Mouse (Mus musculus) left cerebral cortex, postnatal 10 days (tissue): ENCODE measurements at regions not wholly inside any gene's neighbourhood (a gene's known extent, or its start where the extent isn't known, plus 50 kb on each side); places are given as distances from the start of the nearest gene placed in this dataset.

Experiments
- DNase-seq, 2 experiments: peaks; one replicate each; pipeline ENCODE4 v3.0.0; 2021 to 2022; ENCODE audit warnings: low spot score in 2 of 2, mixed read lengths in 1 of 2; ENCODE audit errors: extremely low spot score in 1 of 2
- intact Hi-C: fragments of 180-260 bp; cut with DNase I; formaldehyde crosslinking; loops from one replicate; pipeline ENCODE4 v1.15.1; 2025

DNA sequence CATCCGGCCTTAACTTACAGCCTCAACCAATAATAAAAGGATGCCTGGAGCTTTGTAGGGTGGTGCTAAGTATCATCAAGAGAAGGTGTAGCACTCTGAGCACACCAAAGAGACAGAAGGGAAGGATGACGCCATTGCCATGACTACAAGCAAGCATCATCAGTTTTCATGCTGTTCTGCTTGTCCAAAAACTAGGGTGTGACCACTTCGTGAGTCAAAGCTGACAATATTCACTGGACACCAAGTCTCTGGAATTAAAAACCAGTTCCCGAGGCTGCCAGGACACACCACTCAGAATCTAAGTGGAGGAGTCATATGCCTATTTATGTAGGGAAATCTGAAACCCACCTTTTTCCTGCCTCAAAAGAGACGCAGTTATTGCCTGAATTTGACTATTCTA is 136.4 kb upstream of the Zfp648 start:
- intact Hi-C loops: no loop called here
- no peak for DNase-seq

DNA sequence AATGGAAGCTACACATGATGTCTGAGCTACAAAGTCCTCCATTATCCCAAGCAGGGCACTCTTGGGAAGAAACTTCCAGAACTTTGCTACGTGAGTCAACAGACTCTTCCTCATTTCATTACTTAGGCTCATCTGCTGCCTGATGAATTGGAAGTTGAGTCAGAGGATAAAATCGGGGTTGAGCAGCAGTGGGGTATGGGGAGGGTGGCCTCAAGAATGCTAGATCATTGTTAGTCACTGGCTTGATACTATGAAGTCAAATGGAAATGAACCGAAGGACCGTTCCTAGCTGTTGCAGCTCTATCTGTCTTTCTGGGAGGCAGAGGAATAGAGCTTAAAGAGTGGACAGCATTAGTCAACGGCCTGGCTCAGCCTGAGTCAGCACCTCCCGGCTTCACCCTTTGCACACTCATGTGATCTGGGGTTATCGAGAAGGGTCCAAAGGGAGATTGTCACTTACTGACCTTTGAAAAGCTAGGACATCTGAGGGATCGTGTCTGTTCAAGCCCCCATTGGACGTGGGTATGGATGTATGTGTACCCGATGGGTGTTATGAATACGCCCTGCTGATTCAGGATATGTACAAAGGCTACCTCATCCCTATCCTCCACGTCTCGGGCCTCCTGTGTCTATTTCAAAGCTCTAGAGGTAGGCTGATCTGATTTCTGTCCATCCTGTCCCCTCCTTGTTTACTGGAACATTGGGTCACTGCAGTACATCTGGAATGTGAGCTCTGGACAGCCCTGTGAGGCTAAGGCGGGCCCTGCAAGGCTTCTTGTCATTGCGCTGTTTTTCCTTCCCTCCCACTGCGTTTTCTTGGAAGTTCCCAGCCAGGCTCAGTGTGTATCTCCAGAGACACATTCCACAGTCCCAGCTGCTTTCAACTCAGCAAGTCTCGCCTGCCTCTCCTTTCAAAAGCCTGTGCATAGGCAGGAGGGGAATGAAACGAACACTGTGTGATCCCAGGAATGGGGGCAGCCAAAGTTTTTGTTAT is 135.4 kb upstream of the Zfp648 start:
- peak; percentile 4 to 80 for DNase-seq

DNA sequence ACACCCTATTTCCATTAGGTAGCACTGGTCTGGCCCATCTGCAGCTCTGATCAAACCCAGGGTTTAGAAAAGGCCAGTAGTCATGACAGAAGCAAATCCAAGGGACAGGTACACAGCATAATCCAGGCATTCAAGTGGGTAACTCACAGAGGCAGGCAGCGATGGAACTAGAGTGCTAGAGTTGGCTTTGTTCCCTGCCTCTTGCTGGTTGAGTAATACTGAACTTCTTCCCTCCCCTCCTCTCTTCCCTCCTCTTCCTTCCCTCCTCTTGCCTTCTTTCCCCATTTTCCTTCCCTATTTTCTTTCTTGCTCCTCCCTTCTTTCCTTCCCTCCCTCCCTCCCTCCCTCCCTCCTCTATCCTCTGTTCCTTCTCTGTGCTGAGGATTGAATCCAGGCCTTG is 133.1 kb upstream of the Zfp648 start:
- DNase-seq: no peak
- intact Hi-C loops: no loop called here

More for the DNA sequence above, 135.4 kb upstream of the Zfp648 start:
- intact Hi-C loops: no loop called here

DNA sequence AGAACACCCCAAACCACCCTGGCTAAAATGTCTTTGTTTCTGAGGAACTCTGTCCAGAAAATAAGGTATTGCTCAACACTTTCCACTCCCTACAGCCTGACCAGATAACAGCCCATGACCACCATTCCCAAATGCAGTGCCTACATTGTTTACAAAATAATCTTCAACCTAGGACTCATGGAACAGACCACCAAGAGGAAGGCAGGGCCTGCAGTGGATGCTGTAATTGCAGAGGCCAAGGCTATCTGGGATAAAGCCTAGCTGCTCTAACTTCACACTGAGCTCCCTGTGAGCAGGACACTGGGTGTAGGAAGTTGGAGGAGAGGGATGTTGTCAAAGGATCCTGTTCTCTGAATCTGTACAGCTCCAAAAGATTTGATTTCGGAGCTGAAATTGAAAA is 126.7 kb upstream of the Zfp648 start:
- no peak for DNase-seq
- intact Hi-C loops: no loop called here

DNA sequence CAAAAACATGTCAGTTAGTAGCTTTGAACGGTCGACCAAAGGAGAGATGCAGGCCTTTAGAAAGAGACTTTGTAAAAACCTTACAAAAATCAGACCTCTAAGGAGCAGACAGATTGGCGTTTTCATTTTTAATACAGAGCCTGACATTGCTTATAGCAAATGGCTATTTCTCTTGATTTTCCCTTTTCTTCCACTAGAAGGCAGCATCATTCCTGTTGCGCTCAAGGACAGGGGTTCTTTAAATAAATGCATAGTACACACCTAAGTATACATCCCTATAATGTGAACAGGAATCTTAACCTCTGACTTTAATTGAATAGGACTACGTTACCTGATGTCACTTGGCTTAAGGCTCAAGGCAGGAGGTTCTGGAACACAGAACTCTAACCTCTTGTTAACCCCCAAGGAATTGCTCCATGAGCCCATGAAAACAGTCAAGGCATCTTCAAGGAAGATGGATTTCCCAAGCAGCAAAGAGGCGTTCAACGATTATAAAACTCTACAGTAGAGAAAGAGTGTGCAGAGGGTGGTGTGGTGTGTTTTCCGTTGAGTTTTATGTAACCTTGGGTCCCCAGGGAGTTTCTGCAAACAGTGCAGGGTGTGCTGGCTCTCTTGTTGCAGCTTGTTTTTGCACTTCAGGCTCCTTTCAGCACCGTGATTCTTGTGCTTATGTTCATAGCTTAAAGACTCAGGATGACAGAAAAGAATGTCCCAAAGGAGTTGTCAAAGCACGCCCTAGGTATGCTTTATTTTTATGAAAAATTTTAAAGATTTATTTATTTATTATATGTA is 124.1 kb upstream of the Zfp648 start:
- DNase-seq: no peak
- intact Hi-C loops: no loop called here

DNA sequence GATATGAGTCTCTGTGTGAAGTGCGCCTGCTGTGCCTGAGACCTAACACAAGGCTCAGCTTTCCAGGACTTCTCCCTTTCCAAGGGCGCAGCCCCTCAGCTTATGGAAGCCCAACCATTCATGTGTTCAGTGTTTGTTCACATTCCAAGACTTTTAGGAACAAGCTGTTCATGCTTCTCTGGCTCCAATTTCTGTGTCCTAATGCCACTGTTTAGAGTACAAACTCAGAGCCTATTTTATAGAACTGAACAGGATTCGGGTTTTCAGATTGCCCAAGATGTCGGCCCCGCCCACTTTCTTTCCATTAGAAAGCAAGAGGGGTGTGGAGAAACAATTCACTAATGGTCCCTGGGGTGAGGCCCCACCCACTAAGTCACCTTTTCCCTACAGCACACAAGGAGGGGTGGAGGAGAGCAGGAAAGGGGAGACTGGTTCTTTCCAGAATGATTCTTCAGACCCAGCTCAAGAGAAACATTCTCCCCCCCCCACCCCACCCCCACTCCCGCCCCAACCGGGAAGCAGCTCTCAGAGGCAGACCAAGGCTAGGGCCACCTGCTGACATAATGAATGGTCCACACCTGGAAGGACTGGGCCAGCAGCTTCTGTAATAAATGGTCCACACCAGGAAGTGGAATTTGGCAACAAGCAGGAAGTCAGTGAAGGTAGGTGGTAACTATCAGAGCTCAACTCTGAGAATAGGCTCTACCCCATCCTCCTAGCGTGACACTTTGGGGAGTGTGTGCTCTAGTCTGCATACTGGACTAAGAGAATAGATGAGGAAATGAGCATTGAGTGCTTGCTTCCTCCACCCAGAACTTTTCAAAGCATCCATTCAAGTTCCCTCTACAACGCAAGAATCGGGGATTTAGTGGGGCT is 120.2 kb upstream of the Zfp648 start:
- no peak for DNase-seq
- intact Hi-C loops: no loop called here

DNA sequence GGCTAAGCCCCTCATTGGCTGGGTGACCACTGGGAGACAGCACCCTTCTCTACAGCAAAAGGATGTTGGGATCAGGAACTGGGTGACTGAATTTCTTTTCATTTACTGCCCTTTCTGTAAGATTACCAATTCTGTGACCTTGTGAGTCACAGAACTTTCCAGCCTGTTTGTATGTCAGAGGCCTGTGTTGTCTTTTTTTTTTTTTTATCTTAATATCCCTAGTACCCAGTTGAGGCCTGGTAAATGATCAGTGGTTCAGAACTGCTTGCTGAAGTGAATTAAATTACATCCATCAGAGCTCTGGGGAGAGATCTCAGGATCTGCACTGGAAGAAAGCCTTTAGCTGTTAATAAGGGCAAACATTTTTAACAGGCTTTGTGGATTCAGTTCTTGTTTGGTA is 114.8 kb upstream of the Zfp648 start:
- DNase-seq: no peak
- intact Hi-C loops: no loop called here

DNA sequence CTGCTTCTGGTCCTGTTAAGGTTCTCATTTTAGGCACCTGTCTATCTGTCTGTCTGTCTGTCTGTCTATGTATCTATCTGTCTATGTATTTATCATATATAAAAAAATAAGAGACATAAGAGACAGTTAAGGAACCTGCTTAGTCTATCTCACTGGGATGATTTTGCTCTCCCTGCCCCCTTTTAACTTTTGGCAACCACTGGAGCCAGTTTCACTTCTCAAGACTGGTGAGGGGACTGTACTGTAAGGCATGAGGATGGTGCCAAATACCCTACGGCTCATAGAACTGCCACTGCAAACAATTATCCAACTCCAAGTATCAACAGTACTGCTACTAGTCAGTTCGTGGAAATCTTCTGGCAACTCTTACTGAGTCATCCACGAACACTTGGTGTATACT is 111.2 kb upstream of the Zfp648 start:
- intact Hi-C loops: no loop called here
- DNase-seq: no peak

DNA sequence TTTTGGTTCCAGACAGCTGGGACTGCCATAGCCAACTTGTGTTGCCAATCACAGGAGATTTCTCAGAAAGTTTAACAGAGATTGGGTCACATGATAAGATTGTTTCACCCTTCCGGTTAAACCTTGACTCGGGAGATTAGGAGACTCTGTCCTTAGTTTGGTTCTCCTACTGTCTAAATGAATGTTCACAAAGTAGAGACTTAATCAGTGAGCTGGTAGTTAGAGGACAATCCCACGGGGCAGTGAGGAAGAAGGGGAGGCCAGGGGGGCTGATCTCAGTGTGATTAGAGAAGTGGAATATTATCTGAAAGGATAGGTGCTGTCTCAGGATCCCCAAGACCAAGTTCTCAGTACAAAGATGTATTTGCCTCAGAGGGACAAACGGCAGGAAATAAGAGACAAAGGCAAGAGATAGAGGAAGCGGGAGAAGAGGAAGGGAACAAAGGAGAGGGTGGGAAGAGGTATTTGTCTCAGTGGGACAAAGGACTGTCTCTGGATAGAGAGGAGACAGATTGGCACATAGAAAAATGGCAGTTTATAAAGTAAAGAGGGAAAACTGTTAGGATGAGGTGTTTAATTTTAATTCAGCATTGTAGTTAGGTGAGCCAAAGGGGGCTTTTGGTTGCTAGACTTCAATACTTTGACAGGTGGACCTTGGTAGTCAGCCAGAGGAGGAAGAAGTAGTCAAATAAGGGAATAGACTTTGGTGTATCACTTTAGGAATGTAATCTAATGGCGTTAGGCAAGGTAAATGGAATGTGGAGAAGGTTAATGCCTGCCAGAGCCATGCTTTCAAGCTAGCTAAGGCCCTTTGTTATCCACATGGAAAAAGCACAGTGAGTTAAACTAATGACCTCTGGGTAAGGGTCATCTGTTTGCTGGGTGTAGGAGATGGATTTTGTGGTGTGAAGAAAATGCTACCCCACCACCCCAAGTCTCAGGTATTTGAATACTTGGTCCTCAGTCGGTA is 110.2 kb upstream of the Zfp648 start:
- intact Hi-C loops: no loop called here
- DNase-seq: no peak

DNA sequence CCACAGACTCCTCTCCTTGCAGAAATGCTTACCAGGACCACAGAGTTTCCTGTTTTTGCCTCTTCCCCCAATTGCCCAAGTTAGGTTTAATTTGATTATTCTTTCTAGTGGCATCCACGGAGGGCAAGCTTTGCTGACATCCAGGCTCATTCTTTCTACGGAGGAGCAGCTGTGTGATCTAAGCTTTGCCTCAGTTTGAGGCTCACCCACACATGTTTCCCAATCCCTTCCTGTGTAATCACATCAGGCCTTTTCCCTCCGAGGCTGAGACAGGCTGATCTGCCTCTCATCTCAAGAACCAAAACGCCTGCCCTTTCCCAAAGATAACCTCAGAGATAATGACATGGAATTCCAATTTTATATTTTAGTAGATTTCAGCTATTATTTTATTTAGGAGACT is 107.4 kb upstream of the Zfp648 start:
- no peak for DNase-seq
- intact Hi-C loops: no loop called here

DNA sequence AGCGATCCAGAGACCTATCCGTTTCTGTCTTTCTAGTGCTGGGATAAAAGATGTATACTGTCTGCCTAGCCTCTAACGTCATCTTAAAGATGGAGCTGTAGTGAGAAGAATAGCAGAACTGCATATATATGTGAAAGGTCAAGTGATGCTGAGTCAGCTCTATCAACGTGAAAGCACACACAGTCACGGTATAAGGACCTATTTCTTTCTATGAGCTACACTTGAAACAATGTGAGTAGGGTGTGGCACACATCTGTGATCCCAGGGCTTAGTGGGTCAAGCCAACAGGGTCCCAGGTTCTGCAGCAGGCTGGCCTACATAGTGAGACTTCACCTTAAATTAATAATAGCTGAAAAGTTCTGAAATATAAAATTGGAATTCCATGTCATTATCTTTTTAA is 106.6 kb upstream of the Zfp648 start:
- intact Hi-C loops: no loop called here
- DNase-seq: no peak

DNA sequence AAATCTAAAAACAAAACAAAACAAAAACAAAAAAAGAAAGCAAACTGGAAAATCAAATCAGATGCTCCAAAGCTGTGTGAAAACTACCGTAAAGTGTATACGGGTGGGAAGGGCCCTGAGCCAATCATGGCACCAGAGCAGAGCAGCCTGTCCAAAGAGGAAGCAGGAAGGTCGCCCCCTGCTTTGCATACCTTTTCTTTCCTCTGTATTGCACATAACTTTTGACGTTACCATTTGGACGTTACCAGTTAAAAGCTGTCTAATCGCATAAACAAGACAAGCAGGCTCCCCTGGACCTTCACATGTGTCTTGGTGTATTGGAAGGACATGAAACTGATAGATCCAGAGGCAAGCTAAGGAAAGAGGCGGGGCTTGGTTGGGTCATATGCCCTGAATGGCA is 104.9 kb upstream of the Zfp648 start:
- intact Hi-C loops: no loop called here

DNA sequence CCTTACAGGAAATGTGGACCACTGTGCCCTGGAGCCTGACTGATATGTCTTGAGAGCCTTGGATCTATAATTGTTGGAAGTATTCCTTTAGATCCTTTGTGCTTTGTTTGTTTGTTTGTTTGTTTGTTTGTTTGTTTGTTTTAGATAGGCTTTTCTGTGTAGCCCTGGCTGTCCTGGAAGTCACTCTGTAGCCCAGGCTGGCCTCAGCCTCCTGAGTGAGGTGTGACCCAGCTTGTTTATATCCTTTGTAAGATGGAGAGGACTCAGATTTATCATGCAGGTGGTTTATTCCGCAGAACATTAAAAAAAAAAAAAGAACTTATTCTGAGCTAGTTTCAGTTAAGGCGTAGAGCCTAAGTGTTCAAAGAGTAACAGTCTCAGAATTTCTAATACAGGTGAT is 104.1 kb upstream of the Zfp648 start:
- intact Hi-C loops: no loop called here
- no peak for DNase-seq

More for the DNA sequence above, 104.9 kb upstream of the Zfp648 start:
- DNase-seq: no peak

DNA sequence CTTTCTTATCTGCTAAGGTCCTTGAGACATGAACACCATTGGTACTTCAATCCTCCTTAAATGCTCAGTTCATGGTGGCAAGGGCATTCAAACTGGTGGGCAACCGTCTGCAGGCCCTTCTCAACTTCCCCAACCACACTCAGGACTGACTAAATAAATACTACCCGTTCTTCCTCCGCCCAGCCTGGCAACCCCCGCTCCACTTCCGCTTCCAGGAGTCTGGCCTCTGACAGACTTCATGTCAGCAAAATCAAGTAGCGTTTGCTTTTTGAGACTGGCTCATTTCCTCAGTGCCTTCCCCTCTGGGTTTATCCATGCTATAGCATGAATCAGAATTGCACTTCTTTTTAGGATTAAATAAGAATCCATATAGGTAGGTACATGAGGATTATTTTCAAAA is 103.3 kb upstream of the Zfp648 start:
- intact Hi-C loops: no loop called here
- DNase-seq: peak; percentile 39 to 68

DNA sequence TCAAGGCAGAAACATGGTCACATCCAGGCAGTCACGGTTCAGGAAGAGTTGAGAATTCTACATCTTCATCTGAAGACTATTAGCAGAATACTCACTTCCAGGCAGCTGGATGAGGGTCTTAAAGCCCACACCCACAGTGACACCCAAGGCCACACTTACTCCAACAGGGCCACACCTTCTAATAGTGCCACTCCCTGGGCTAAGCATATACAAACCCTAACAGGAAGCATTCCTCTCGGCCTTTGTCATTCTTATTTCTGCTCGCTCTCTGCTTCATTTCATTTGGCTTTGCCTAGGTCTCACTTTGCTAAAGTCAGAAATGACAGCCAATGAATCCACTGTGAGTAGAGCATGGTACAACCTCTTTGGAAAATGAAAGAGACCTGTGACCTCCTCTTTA is 100.4 kb upstream of the Zfp648 start:
- DNase-seq: no peak
- intact Hi-C loops: no loop called here

DNA sequence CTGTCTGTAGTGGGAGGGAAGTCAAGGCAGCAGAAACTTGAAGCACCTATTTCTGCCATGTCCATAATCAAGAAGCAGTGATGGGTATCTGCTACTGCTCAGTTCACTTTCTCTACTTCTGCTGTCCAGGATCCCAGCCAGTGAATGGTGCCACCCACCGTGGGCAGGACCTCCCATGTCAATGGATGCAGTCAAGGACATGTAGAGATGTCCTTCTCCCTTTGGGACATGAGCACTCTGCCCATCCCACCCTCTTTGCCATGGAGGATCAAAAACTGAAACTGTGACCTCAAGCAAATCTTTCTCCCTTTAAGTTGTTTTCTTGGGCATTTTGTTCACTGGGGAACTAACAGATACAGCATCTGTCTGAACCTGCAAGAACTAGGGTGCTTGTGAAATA is 99.6 kb upstream of the Zfp648 start:
- no peak for DNase-seq

DNA sequence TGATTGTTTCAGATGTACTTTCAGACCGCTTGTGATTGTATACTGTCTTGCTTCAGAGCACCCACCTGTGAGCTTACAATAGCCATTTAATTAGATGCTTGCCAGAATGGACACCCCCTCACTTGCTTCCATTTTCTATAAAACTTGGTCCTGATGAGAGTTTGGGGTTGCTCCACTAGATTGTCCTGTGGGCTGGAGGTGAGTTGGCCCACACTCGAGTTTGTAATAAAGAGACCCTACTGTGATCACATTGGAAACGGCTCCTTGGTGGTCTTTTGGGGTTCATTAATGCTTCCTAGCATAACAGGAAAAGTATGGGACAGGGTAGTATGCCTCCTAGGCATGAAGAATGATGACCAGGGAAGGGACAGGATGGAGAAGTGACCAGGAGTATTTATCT is 98.8 kb upstream of the Zfp648 start:
- intact Hi-C loops: no loop called here
- DNase-seq: no peak

More for the DNA sequence above, 99.6 kb upstream of the Zfp648 start:
- intact Hi-C loops: no loop called here
